1 mouse cellular context compared by ENCODE assay signal in the genomic region with DNA sequence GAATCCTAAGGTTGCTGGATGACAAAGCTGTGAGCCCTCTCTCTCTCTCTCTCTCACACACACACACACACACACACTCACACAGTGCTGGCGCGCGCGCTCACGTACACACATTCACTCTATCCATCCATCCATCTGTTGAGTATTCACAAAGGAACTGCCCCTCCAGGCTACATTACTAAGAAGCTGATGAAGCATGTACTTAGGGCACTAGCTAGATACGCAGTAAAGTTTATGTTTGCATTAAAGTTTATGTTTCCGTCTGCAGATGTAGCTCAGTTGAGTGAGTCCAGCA.
TF ChIP-seq lines count a peak whose summit lies in the region.

No protein-coding gene starts in this region.

TF ChIP-seq in MEL, 35 proteins besides CTCF, POLR2A, EP300 and RAD21:
- TF ChIP-seq MAFK (IDR thresholded peaks at IDR 0.05; ENCODE audit: borderline replicate concordance, low read depth, low read length) (no peak), ETS1 (IDR thresholded peaks at IDR 0.05; ENCODE audit: low read depth, low read length) (no peak), MXI1 (IDR thresholded peaks at IDR 0.05; ENCODE audit: low read depth, low read length) (no peak), SIN3A (IDR thresholded peaks at IDR 0.05; ENCODE audit: low read length) (no peak), MYC (IDR thresholded peaks at IDR 0.05; ENCODE audit: low read depth, low read length) (no peak), ZNF384 (IDR thresholded peaks at IDR 0.05; ENCODE audit: low read depth, low read length) (no peak), MYB (IDR thresholded peaks at IDR 0.05; ENCODE audit: low read depth, low read length) (no peak), POLR2AphosphoS2 (IDR thresholded peaks at IDR 0.05; ENCODE audit: low read length) (no peak), KAT2A (conservative IDR thresholded peaks at IDR 0.05; ENCODE audit: low read depth, low read length) (no peak), USF1 (IDR thresholded peaks at IDR 0.05; ENCODE audit: low read depth, low read length) (no peak), BHLHE40 (IDR thresholded peaks at IDR 0.05; ENCODE audit: borderline replicate concordance, low read depth, low read length) (no peak), HCFC1 (IDR thresholded peaks at IDR 0.05; ENCODE audit: low read depth, low read length) (no peak), POLR2AphosphoS5 (IDR thresholded peaks at IDR 0.05; ENCODE audit: borderline replicate concordance, low read depth, low read length) (no peak), E2F4 (IDR thresholded peaks at IDR 0.05; ENCODE audit: borderline replicate concordance, low read depth, low read length) (no peak), NELFE (IDR thresholded peaks at IDR 0.05; ENCODE audit: low read depth, low read length) (no peak)
